Mouse (Mus musculus) heart, embryonic 14.5 days (tissue): ENCODE results near the gene Fn1. TPM values are rescaled to one million over a fixed set of nuclear protein-coding genes. Genes with fewer than 3 reads are reported as not detected.

ENCODE experiments used
- ATAC-seq: fragments of 200-750 bp; cut with Nextera tagmentation; 2 replicates; pipeline ENCODE4 v1.8.0; 2017; ENCODE audit warnings: low read depth, moderate TSS enrichment; ENCODE audit not compliant: insufficient number of reproducible peaks, insufficient read depth, low FRiP score
- H3K27ac ChIP-seq, 2 experiments: fragments of 200-500 bp in 1 of 2; fragments of 300-500 bp in 1 of 2; sonication (generic) in 1 of 2; replicated peaks in 1 of 2; 2 replicates each; pipeline ENCODE4 v1.5.1; 2012 to 2014; ENCODE audit warnings: low read depth in 2 of 2, low read length in 2 of 2, control low read depth in 1 of 2, mild to moderate bottlenecking in 1 of 2, mixed read lengths in 1 of 2; ENCODE audit not compliant: control insufficient read depth in 1 of 2, insufficient read depth in 1 of 2
- H3K27me3 ChIP-seq: fragments of 300-500 bp; sonication (generic); 2 replicates; pipeline ENCODE4 v1.6.1; 2014; ENCODE audit warnings: mild to moderate bottlenecking, low read length, control low read depth; ENCODE audit not compliant: control insufficient read depth, insufficient read depth
- H3K36me3 ChIP-seq: fragments of 300-500 bp; sonication (generic); 2 replicates; pipeline ENCODE4 v1.6.1; 2014; ENCODE audit warnings: mild to moderate bottlenecking, control low read depth, low read length, mixed read lengths; ENCODE audit not compliant: control insufficient read depth, insufficient read depth
- H3K4me1 ChIP-seq, 2 experiments: fragments of 200-500 bp in 1 of 2; fragments of 300-500 bp in 1 of 2; sonication (generic) in 1 of 2; 2 replicates each; pipeline ENCODE4 v1.6.1; 2012 to 2014; ENCODE audit warnings: low read length in 2 of 2, control low read depth in 1 of 2, mixed read lengths in 1 of 2; ENCODE audit not compliant: control insufficient read depth in 2 of 2, insufficient read depth in 2 of 2
- H3K4me2 ChIP-seq: fragments of 300-500 bp; sonication (generic); 2 replicates; pipeline ENCODE4 v1.6.1; 2014; ENCODE audit warnings: mild to moderate bottlenecking, low read length
- H3K4me3 ChIP-seq, 2 experiments: fragments of 200-500 bp in 1 of 2; fragments of 300-500 bp in 1 of 2; sonication (generic) in 1 of 2; 2 replicates each; pipeline ENCODE4 v1.5.1; 2012 to 2014; ENCODE audit warnings: low read length in 2 of 2, mild to moderate bottlenecking in 2 of 2, control low read depth in 1 of 2, low read depth in 1 of 2, moderate library complexity in 1 of 2; ENCODE audit not compliant: control insufficient read depth in 1 of 2, insufficient read depth in 1 of 2
- H3K9ac ChIP-seq: fragments of 300-500 bp; sonication (generic); 2 replicates; pipeline ENCODE4 v1.6.1; 2014; ENCODE audit warnings: mild to moderate bottlenecking, low read length
- H3K9me3 ChIP-seq: fragments of 300-500 bp; sonication (generic); 2 replicates; pipeline ENCODE4 v1.6.1; 2016; ENCODE audit warnings: low read length, control low read depth; ENCODE audit not compliant: control insufficient read depth
- WGBS: fragments of 180-500 bp; shearing (Covaris S2); extraction: QIAGEN DNeasy Blood & Tissue Kit; methylation state at CpG from one replicate; pipeline ENCODE4 v1.1.7; 2014; 5-methylcytosine and 5-hydroxymethylcytosine counted together
- polyA plus RNA-seq: library from polyadenylated mRNA; unstranded; fragments of >200 nt; fragmentation: Nextera tagmentation; extraction: Ambion mirVana; gene quantifications from 2 replicates; pipeline ENCODE4 v1.2.1, GENCODE M21; 2014

Fn1 gene
- polyA plus RNA-seq, 1 experiment from 2014 or later, result 242 TPM

- peaks cover 31% of the 10 kb centered on the region for H3K36me3 ChIP-seq
- H3K4me1 ChIP-seq, result peaks cover 3 to 12% of the 10 kb centered on the region in 2 experiments; a peak in 3 of 4 replicates
- no peaks in the 10 kb centered on the region for H3K27me3 ChIP-seq
- peak within 1 kb of the TSS; percentile 83 for H3K9ac ChIP-seq
- WGBS, result under 1% methylated on average over 55 of the region's 55 CpGs
- no peaks in the 10 kb centered on the region for H3K9me3 ChIP-seq
- peak; percentile 100 for ATAC-seq
- peak within 1 kb of the TSS; percentile 53 to 70 for H3K4me3 ChIP-seq
- peak within 1 kb of the TSS; percentile 68 to 73 for H3K27ac ChIP-seq
- H3K4me2 ChIP-seq, result peak within 1 kb of the TSS; percentile 92
These were observed 96.0 kb downstream of the Fn1 start, which contains the start of gene Atic for GRCm38 (mm10) chr1:71556688-71557612. Gene Atic, plus strand, starts transcription at chr1:71557150.

GRCm38 (mm10) chr1:71550626-71551195, 102.3 kb downstream of the Fn1 start:
- Histone ChIP-seq H3K4me3 (no peak overlapping the region), H3K9ac (no peak overlapping the region), H3K36me3 (no peaks in the 10 kb centered on the region), H3K4me1 (no peaks in the 10 kb centered on the region), H3K27ac (no peak overlapping the region), H3K4me2 (no peak overlapping the region), H3K9me3 (no peaks in the 10 kb centered on the region), H3K27me3 (no peaks in the 10 kb centered on the region)
- no peak for ATAC-seq
- 67% methylated on average over 10 of the region's 10 CpGs for WGBS

GRCm38 (mm10) chr1:71540437-71540836, 112.6 kb downstream of the Fn1 start:
- Histone ChIP-seq H3K27ac (no peak overlapping the region), H3K4me1 (no peaks in the 10 kb centered on the region), H3K4me2 (no peak overlapping the region), H3K9me3 (peaks cover 3% of the 10 kb centered on the region; the same call in 1 of the 2 replicates), H3K36me3 (no peaks in the 10 kb centered on the region), H3K4me3 (no peak overlapping the region), H3K9ac (no peak overlapping the region), H3K27me3 (no peaks in the 10 kb centered on the region)
- ATAC-seq, result no peak
- 83% methylated on average over 3 of the region's 3 CpGs for WGBS

- Histone ChIP-seq H3K9me3 (peaks cover 3% of the 10 kb centered on the region; the same call in 1 of the 2 replicates), H3K4me1 (no peaks in the 10 kb centered on the region), H3K4me2 (no peak overlapping the region), H3K27ac (no peak overlapping the region), H3K9ac (no peak overlapping the region), H3K27me3 (no peaks in the 10 kb centered on the region), H3K4me3 (no peak overlapping the region), H3K36me3 (no peaks in the 10 kb centered on the region)
- 84% methylated on average over 4 of the region's 4 CpGs for WGBS
- no peak for ATAC-seq
These were observed 113.4 kb downstream of the Fn1 start for GRCm38 (mm10) chr1:71539641-71540040.

Other genes with a start within 250 kb of the Fn1 start
- 0.11 and 0.12 TPM in 2 replicates for gene Abca12, start 238.3 kb downstream of the Fn1 start, polyA plus RNA-seq
- 31.8 and 31.9 TPM in 2 replicates for gene Atic, start 96.0 kb downstream of the Fn1 start, polyA plus RNA-seq